Mouse (Mus musculus): ENCODE results near the gene Togaram1.

DNA sequence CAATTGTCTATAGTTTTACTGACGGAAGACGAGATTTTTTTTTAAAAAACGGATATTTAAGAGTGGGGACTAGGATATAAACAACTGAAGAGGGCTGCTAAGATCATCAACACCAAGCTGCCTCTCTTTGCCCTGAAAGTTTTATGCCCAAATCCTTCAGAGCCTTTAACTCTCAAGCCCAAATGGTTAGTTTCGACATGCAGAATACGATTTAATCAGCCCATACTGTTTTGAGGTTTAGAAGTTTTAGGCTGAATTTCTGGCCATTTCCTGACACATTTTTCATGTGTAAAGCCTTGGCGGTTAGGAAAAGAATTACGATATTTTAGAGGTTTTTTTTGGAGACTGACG lies 70.2 kb downstream of the Togaram1 start:
- TF ChIP-seq CTCF (IDR thresholded peaks at IDR 0.05 in 2 of 3, conservative IDR thresholded peaks at IDR 0.05 in 1 of 3; ENCODE audit: control insufficient read depth in 1 of 3, insufficient read depth in 1 of 3, low read depth in 2 of 3, low read length in 3 of 3, poor library complexity in 1 of 3, severe bottlenecking in 1 of 3) (no peak), ELF1 (IDR thresholded peaks at IDR 0.05; ENCODE audit: low read depth, low read length) (no peak), POLR2AphosphoS5 (IDR thresholded peaks at IDR 0.05; ENCODE audit: borderline replicate concordance, low read depth, low read length) (no peak), POLR2A (IDR thresholded peaks at IDR 0.05; ENCODE audit: control insufficient read depth in 1 of 2, insufficient read depth in 1 of 2, low read depth in 1 of 2, low read length in 2 of 2, poor library complexity in 1 of 2) (no peak; a peak in 1 of 4 replicates), E2F4 (IDR thresholded peaks at IDR 0.05; ENCODE audit: borderline replicate concordance, low read depth, low read length) (no peak), JUND (IDR thresholded peaks at IDR 0.05; ENCODE audit: low read depth, low read length) (no peak), ZNF384 (IDR thresholded peaks at IDR 0.05; ENCODE audit: low read depth, low read length) (no peak), MAFK (IDR thresholded peaks at IDR 0.05; ENCODE audit: borderline replicate concordance, low read depth, low read length) (no peak), USF1 (IDR thresholded peaks at IDR 0.05; ENCODE audit: low read depth, low read length) (no peak), MYC (IDR thresholded peaks at IDR 0.05; ENCODE audit: low read depth, low read length) (no peak), USF2 (IDR thresholded peaks at IDR 0.05; ENCODE audit: borderline replicate concordance in 1 of 2, insufficient read depth in 1 of 2, low read depth in 1 of 2, low read length in 2 of 2) (no peak), BHLHE40 (IDR thresholded peaks at IDR 0.05; ENCODE audit: borderline replicate concordance, low read depth, low read length) (no peak), CHD2 (IDR thresholded peaks at IDR 0.05; ENCODE audit: low read length) (no peak)

Data from MEL (cell line).